Mouse (Mus musculus) spleen, adult 2 months (tissue): Measurements from ENCODE around the gene Sspn. TPM values are rescaled to one million over a fixed set of nuclear protein-coding genes. Genes with fewer than 3 reads are reported as not detected.

ENCODE experiments used
- DNase-seq, 2 experiments: peaks; one replicate each; pipeline versions ENCODE4 v3.0.0 to v3.0.0-alpha.2; 2012 to 2021; ENCODE audit warnings: low spot score in 2 of 2, low read depth in 1 of 2
- H3K27ac ChIP-seq: fragments of 200-500 bp; 2 replicates; pipeline ENCODE4 v1.5.1; 2012; ENCODE audit warnings: low read length, inconsistent platforms; ENCODE audit not compliant: insufficient read depth
- H3K27me3 ChIP-seq: fragments of 200-500 bp; 2 replicates; pipeline ENCODE4 v1.6.1; 2012; ENCODE audit warnings: mild to moderate bottlenecking, moderate library complexity, low read length, inconsistent platforms; ENCODE audit not compliant: control insufficient read depth, insufficient read depth
- H3K36me3 ChIP-seq: fragments of 200-500 bp; 2 replicates; pipeline ENCODE4 v1.6.1; 2012; ENCODE audit warnings: mild to moderate bottlenecking, low read length, inconsistent platforms; ENCODE audit not compliant: control insufficient read depth, insufficient read depth
- H3K4me1 ChIP-seq: fragments of 200-500 bp; 2 replicates; pipeline ENCODE4 v1.6.1; 2011; ENCODE audit warnings: inconsistent platforms; ENCODE audit not compliant: control insufficient read depth, insufficient read depth, insufficient read length
- H3K4me3 ChIP-seq: fragments of 200-500 bp; 2 replicates; pipeline ENCODE4 v1.5.1; 2011; ENCODE audit warnings: mild to moderate bottlenecking, inconsistent platforms; ENCODE audit not compliant: insufficient read depth, insufficient read length; ENCODE audit errors: extremely low read depth
- CTCF ChIP-seq: fragments of 200-500 bp; IDR thresholded peaks from 2 replicates; pipeline ENCODE4 v1.5.1; 2011; ENCODE audit warnings: mild to moderate bottlenecking, inconsistent platforms; ENCODE audit not compliant: insufficient read depth, insufficient read length, insufficient replicate concordance; ENCODE audit errors: extremely low read depth
- POLR2A ChIP-seq: fragments of 200-500 bp; IDR thresholded peaks from 2 replicates; pipeline ENCODE4 v1.6.1; 2011; ENCODE audit warnings: low read depth, low read length, inconsistent platforms
- WGBS: fragments of 180-500 bp; shearing (Covaris S2); methylation state at CpG from one replicate; pipeline ENCODE4 v1.1.7; 2018; 5-methylcytosine and 5-hydroxymethylcytosine counted together
- polyA plus RNA-seq: library from polyadenylated mRNA; depleted of rRNA; stranded (reverse); fragments of >200 nt; gene quantifications from 2 replicates; pipeline ENCODE4 v1.2.3, GENCODE M21; 2012; rRNA removed

Gene Sspn
- polyA plus RNA-seq, 1 experiment: 2.0 TPM

DNA sequence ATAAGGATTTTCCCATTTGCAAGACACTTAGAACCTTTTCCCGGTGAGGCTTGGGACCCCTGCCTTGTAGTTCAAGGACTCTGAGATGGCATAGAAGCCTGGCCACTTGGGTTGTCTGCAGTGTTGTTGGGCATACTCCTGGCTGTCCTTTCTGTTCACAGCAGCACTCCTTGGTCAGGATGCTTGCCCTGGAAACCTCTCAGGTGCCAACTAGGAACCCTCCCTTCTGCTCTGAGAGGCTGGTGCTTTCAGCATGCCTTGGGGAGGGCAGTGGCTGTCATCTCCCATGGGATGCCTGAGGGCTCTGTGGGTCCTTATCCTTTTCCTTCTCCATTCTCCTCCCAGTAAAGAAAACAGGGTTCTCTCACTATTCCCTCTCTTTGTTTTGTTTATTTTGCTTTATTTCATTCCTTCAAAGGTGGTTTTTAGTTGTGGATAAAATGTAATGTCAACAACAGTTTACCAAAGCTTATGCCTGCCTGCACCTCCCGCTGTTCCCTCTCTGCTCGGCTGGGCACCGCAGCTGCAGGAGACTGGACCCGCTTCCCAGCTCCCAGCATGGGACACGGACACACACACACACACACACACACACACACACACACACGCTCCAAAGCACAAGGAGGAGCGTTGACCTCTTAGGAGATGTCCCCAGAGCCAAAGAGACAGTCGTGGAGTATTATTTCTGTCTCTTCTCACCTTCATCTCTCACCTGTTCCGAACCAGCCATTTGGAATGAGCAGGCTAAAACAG lies 77.9 kb downstream of the Sspn start:
- H3K4me3 ChIP-seq: no peak overlapping the region
- no peak for TF ChIP-seq CTCF
- TF ChIP-seq POLR2A: no peak
- peaks cover 11% of the 10 kb centered on the region; the same call in 1 of the 2 replicates for H3K4me1 ChIP-seq
- DNase-seq: no peak
- WGBS: 91% methylated on average over 10 of the region's 10 CpGs
- H3K27ac ChIP-seq: no peak overlapping the region
- H3K27me3 ChIP-seq: no peaks in the 10 kb centered on the region; the same call in 1 of the 2 replicates
- no peaks in the 10 kb centered on the region for H3K36me3 ChIP-seq

DNA sequence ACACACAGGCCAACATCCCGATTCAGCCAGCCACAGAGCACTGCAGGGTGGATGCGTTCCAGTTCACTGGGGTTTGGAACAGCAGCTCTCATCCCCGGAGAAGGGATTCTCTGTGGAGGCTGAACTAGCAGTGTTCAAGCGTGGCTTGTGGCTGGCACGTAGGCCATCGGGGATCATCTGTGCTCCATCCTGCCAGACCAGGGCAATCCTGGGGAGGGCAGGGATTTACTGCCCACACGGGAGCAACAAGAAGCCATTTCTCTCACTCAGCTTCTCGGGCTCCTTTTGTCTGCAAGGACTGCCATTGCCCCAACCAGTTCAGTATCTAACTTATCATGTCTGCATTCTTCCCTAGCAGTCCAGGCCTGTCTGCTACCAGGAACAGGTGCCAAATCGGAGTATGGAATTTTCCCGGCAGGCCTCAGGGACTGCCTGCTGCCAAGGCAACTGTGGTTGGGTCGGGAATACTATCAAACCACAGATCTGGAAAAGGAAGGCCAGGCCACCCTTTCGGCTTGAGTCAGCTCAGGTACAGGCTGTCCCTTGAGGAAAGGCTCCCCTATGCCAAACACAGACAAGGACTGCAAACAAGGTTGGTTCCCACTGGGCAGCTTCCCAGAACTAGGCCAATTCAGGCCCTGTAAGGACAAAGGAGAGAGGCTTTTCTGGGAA lies 78.8 kb downstream of the Sspn start:
- DNase-seq: no peak
- WGBS: 87% methylated on average over 12 of the region's 12 CpGs
- Histone ChIP-seq H3K4me1 (peaks cover 6% of the 10 kb centered on the region; the same call in 1 of the 2 replicates), H3K4me3 (no peak overlapping the region), H3K27ac (no peak overlapping the region), H3K36me3 (no peaks in the 10 kb centered on the region), H3K27me3 (no peaks in the 10 kb centered on the region; the same call in 1 of the 2 replicates)
- no peak for TF ChIP-seq CTCF
- TF ChIP-seq POLR2A: no peak

DNA sequence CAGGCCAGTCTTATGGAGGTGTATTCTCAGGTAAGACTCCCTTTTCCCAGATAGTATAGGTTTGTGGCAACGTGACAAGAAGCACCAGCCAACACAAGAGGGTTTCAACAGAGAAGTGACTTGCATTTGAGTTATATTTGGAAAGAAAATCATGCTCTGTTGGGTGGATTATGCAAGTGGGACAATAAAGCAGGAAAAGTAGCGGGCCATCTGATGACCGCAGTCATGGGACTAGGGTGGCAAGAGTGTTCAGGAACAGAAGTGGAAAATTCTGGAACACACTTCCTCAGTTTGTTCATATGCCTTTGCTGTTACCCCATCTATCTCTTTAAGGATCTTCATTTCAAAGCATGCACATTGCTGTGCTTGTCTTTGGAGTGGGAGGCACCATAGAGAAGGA lies 82.9 kb downstream of the Sspn start:
- H3K27ac ChIP-seq: no peak overlapping the region
- H3K27me3 ChIP-seq: no peaks in the 10 kb centered on the region; the same call in 1 of the 2 replicates
- TF ChIP-seq POLR2A (no peak), CTCF (no peak)
- no peak overlapping the region for H3K4me3 ChIP-seq
- H3K4me1 ChIP-seq: no peaks in the 10 kb centered on the region
- WGBS: 91% methylated on average over 3 of the region's 3 CpGs
- DNase-seq: no peak
- H3K36me3 ChIP-seq: no peaks in the 10 kb centered on the region

Other genes with a start within 250 kb of the Sspn start
- 2.8 and 2.9 TPM in 2 replicates for gene Rassf8, start 184.9 kb upstream of the Sspn start, polyA plus RNA-seq
- gene Bhlhe41, start 66.1 kb upstream of the Sspn start, polyA plus RNA-seq: 5.8 and 8.1 TPM in 2 replicates